Mouse (Mus musculus) urinary bladder, postnatal 0 days (tissue): Measurements from ENCODE around the gene Kntc1. TPM values are rescaled to one million over a fixed set of nuclear protein-coding genes. Genes with fewer than 3 reads are reported as not detected.

Experiments used
- polyA plus RNA-seq: library from polyadenylated mRNA; unstranded; fragments of >200 nt; fragmentation: Nextera tagmentation; extraction: Ambion mirVana; gene quantifications from 2 replicates; pipeline ENCODE4 v1.2.1, GENCODE M21; 2015

The Kntc1 gene
- polyA plus RNA-seq, result 8.0 and 12.9 TPM in 2 replicates

DNA sequence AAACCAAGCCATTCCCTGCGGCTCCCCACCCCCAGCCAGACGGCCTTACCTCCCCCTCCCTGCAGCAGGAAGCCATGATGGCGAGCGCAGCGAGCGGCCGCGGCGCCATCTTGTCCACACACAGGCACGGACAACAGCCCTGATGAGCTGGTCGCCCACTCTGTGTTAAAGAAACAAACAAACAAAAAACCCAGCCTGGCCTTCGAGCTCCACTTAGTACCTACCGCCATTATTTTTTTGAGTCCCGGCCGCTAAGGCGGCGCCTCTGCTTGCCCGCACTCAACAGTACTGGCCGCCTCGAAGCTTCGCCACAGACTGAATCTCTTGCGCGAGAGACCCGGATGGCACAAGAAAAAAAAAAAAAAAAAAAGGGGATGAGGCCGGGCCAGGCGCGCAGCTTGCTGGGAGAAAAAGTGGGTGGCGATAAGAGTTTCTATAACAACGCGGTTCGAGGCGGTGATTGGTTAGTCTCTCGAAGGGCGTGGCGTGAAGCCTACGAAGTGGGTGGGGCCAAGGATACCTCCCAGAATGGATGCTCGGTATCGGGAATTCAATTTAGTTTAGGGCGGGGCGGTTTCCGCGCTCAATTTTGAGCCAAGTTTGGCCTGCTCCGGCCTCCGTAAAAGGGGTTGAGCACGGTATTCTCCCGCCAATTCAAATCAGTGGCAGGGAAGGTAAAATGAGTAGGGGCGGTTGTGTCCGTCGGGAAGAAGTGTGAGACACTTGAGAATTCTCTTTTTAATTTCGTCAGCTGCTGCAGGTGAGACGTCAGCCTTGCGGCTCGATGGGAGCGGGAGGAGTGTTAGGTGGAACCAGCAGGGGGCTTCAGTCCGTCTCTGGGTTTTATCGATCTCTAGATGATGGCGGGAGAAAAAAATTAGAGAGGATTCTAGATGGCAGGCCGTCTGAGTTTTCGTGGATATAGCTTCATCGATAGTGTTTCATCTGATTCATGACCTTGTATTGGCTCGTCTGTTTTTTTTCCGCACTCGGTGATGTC, at the start of gene Kntc1, which contains the start of gene Rsrc2:
Gene Kntc1 (plus strand): TSS at position 652 of the 1,000 bp plus-strand sequence.
Gene Rsrc2 (minus strand): TSS at position 350 of the 1,000 bp plus-strand sequence.

DNA sequence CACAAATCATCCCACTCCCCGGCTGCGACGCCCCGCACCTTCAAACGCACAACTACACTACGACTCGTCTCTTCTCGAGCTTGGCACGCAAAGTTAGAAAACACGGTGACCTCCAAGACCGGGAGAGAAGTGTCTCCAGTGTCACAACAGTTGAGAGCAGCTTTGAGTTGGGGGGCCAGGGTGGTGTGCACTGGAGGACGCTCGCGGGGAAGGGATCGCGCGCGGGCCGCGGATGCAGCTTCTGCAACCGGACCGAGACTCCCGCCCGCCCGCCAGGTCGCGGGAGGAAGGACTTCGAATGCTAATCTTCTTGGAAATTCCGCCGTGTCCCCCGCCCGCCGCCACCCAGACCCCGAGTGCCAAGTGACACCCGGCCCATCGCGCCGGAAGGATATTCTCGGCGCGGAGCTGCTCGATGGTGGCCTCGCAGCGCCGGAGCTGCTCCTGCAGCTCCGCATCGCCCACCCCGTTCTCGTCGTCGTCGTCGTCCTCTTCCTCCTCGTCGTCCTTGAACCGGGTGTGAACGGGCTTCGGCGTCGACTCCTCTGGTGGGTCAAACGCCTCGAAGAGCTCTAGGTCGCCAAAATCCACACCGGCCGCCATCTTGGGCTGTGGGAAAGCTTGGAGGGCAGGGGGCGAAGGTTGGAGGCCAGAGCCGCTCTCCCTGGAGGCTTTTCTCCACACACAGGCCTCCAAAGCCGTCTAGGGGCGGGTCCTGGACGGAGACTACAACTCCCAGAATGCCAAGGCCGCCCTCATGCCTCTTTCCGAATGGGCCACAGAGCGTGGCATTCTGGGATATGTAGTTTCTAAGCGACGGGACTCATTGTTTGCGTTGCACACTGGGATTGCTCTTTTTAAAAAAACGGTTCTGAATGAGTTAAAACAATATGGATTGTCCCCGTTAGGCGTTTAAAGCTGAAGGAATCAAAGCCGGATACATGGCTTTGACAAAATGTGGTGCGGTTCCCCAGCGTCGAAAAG, 28.9 kb upstream of the Kntc1 start, which contains the start of gene Zcchc8:
Gene Zcchc8 (minus strand): TSS at position 773 of the 984 bp plus-strand sequence.

DNA sequence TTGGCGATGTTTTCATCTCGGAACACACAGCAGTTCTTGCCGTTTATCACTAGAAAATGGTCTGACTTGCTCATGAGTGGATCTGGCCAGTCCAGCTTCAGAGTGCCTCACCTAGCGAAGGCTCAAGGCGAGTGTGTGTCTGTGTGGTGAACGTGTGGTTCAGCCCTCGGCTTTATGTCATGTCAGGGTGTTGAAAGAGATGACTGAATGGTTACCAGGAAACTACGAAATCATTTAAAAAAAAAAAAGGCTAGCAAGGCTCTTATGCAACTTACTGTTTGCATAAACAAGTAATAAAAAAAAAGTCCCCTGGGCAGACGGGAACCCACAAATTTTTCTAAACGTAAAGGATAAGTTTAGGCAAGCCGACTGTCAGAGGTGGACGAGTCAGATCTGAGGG, 115.8 kb downstream of the Kntc1 start, which contains the start of gene Hcar2:
Gene Hcar2 (minus strand): TSS at position 135 of the 400 bp plus-strand sequence.

Other genes starting within 250 kb of the Kntc1 start
- 0.23 TPM in 1 of 2 replicates, not detected in the other for gene B3gnt4, start 239.3 kb upstream of the Kntc1 start, polyA plus RNA-seq
- 77.9 and 81.1 TPM in 2 replicates for gene Diablo, start 225.5 kb upstream of the Kntc1 start, polyA plus RNA-seq
- gene Gm49027, start 224.2 kb upstream of the Kntc1 start, polyA plus RNA-seq, result 0.14 and 0.36 TPM in 2 replicates
- 13.7 and 14.5 TPM in 2 replicates for gene Vps33a, start 176.7 kb upstream of the Kntc1 start, polyA plus RNA-seq
- gene Clip1, start 65.1 kb upstream of the Kntc1 start, polyA plus RNA-seq, result 41.6 and 53.8 TPM in 2 replicates
- 23.0 and 34.2 TPM in 2 replicates for gene Zcchc8, start 28.6 kb upstream of the Kntc1 start, polyA plus RNA-seq
- 56.9 and 68.2 TPM in 2 replicates for gene Rsrc2, start 302 bp upstream of the Kntc1 start, polyA plus RNA-seq
- 1.6 and 5.8 TPM in 2 replicates for gene Hcar2, start 115.8 kb downstream of the Kntc1 start, polyA plus RNA-seq
- 4.4 and 5.1 TPM in 2 replicates for gene Hcar1, start 130.3 kb downstream of the Kntc1 start, polyA plus RNA-seq
- 77.7 and 104 TPM in 2 replicates for gene Denr, start 157.5 kb downstream of the Kntc1 start, polyA plus RNA-seq
- 1.1 and 1.9 TPM in 2 replicates for gene Gm43518, start 177.7 kb downstream of the Kntc1 start, polyA plus RNA-seq
- 4.6 and 6.0 TPM in 2 replicates for gene Ccdc62, start 181.0 kb downstream of the Kntc1 start, polyA plus RNA-seq
- 52.0 and 72.7 TPM in 2 replicates for gene Hip1r, start 223.9 kb downstream of the Kntc1 start, polyA plus RNA-seq